In genomic region chr12:107021806-107022205, GRCm38 (mm10) we compare ENCODE assay signal across 23 mouse cellular contexts.
DNase-seq lines count a peak whose midpoint lies in the region; ATAC-seq and TF ChIP-seq lines count a peak whose summit lies in the region.
"Had no signal": no experiment of that assay in that cellular context is flagged by ENCODE, and none has a peak within 500 bp of the region (broad histone marks: within the 10 kb centered on the region; RNA-seq: fewer than 3 reads in every experiment).

No protein-coding gene starts in this region.

- WGBS in forebrain, postnatal 0 days, result 96% methylated on average over 1 of the region's 1 CpGs

- H3K36me3 ChIP-seq in forebrain, postnatal 0 days (ENCODE audit: insufficient read depth), result no peaks in the 10 kb centered on the region
- H3K36me3 ChIP-seq: embryonic facial prominence, embryonic 10.5 days; embryonic facial prominence, embryonic 12.5 days; G1E had no signal

- H3K27ac ChIP-seq in forebrain, postnatal 0 days (ENCODE audit: low read depth, low read length), result no peak overlapping the region
- H3K27ac ChIP-seq: embryonic facial prominence, embryonic 10.5 days; embryonic facial prominence, embryonic 12.5 days; forebrain, embryonic 13.5 days had no signal

- peak; percentile 26 for DNase-seq in CD4-positive, CD25-positive, alpha-beta regulatory T cell, adult 2 months (ENCODE audit: low read depth, low spot score)
- DNase-seq in thymus, postnatal 0 days (ENCODE audit: low spot score), result peak; percentile 56
- DNase-seq in thymus, postnatal 25 days, result peak; percentile 39
- DNase-seq in yolk sac, embryonic 10.5 days (ENCODE audit: low spot score), result no peak
- DNase-seq in forebrain, postnatal 0 days, result no peak
- DNase-seq: adrenal gland, adult 2 months; adrenal gland, postnatal 10 days; adrenal gland, postnatal 25 days; B cell, adult 2 months; cerebellum, adult 11 months; cerebellum, adult 18-20 months; cerebellum, adult 8-10 months; cerebellum, postnatal 10 days; cerebellum, postnatal 25 days had no signal

- no peak overlapping the region for H3K9ac ChIP-seq in forebrain, postnatal 0 days
- H3K9ac ChIP-seq: embryonic facial prominence, embryonic 12.5 days; forebrain, embryonic 13.5 days had no signal

- H3K4me2 ChIP-seq in forebrain, postnatal 0 days (ENCODE audit: low read depth), result no peak overlapping the region
- H3K4me2 ChIP-seq: embryonic facial prominence, embryonic 12.5 days; forebrain, embryonic 13.5 days had no signal

- no peak for TF ChIP-seq CTCF in forebrain, postnatal 0 days (IDR thresholded peaks at IDR 0.05; ENCODE audit: low read depth)

- H3K4me3 ChIP-seq in forebrain, postnatal 0 days (ENCODE audit: low read depth, low read length), result no peak overlapping the region
- H3K4me3 ChIP-seq: embryonic facial prominence, embryonic 10.5 days; embryonic facial prominence, embryonic 12.5 days; forebrain, embryonic 13.5 days had no signal

- no peak for ATAC-seq in CD4-positive, CD25-positive, alpha-beta regulatory T cell, adult 4 months
- ATAC-seq in activated CD4-positive, CD25-positive, alpha-beta regulatory T cell, adult 4 months, result no peak
- no peak for ATAC-seq in forebrain, postnatal 0 days
- ATAC-seq: forebrain, embryonic 13.5 days; forebrain, embryonic 16.5 days; Patski had no signal

- H3K4me1 ChIP-seq in forebrain, postnatal 0 days (ENCODE audit: insufficient read depth), result no peaks in the 10 kb centered on the region
- H3K4me1 ChIP-seq: embryonic facial prominence, embryonic 12.5 days; forebrain, embryonic 13.5 days had no signal

- no peaks in the 10 kb centered on the region for H3K27me3 ChIP-seq in forebrain, postnatal 0 days (ENCODE audit: insufficient read depth, low read length)
- H3K27me3 ChIP-seq: CH12.LX; embryonic facial prominence, embryonic 12.5 days; forebrain, embryonic 13.5 days; Patski had no signal

- H3K9me3 ChIP-seq in forebrain, postnatal 0 days (ENCODE audit: low read length), result no peaks in the 10 kb centered on the region
- H3K9me3 ChIP-seq: embryonic facial prominence, embryonic 10.5 days; embryonic facial prominence, embryonic 12.5 days; forebrain, embryonic 13.5 days had no signal

Comparison
In these comparisons a context has a peak if more than half of its experiments do, and no peak if none do; other contexts are left out.
1. DNase-seq: peak in CD4-positive, CD25-positive, alpha-beta regulatory T cell, adult 2 months (single experiment), thymus, postnatal 0 days (single experiment) and thymus, postnatal 25 days (single experiment); none in yolk sac, embryonic 10.5 days (single experiment) and forebrain, postnatal 0 days (single experiment).